Mouse (Mus musculus) olfactory bulb, adult 2 months (tissue): ENCODE data around the gene Vmn1r143. TPM values are rescaled to one million over a fixed set of nuclear protein-coding genes. Genes with fewer than 3 reads are reported as not detected.
"Not testable (repeated sequence)": the region's sequence is repeated elsewhere in the genome, so short reads cannot be mapped to it uniquely, and the experiment has no call there.

Experiments used
- H3K27ac ChIP-seq: fragments of 200-500 bp; 2 replicates; pipeline ENCODE4 v1.5.1; 2012; ENCODE audit warnings: low read depth, low read length; ENCODE audit not compliant: insufficient read depth
- H3K4me1 ChIP-seq: fragments of 200-500 bp; 2 replicates; pipeline ENCODE4 v1.6.1; 2012; ENCODE audit warnings: low read length; ENCODE audit not compliant: control insufficient read depth, insufficient read depth
- H3K4me3 ChIP-seq: fragments of 200-500 bp; 2 replicates; pipeline ENCODE4 v1.5.1; 2012; ENCODE audit warnings: mild to moderate bottlenecking, low read depth, low read length, moderate library complexity; ENCODE audit not compliant: insufficient read depth
- WGBS: fragments of 180-500 bp; shearing (Covaris S2); methylation state at CpG from one replicate; pipeline ENCODE4 v1.1.7; 2018; 5-methylcytosine and 5-hydroxymethylcytosine counted together
- polyA plus RNA-seq: library from polyadenylated mRNA; stranded (reverse); fragments of >200 nt; gene quantifications from 2 replicates; pipeline ENCODE4 v1.2.4, GENCODE M21; 2012; ENCODE audit warnings: low replicate concordance; ENCODE audit not compliant: missing spikeins, insufficient read depth, insufficient read length

Gene Vmn1r143
- polyA plus RNA-seq, result not detected in 2 replicates

DNA sequence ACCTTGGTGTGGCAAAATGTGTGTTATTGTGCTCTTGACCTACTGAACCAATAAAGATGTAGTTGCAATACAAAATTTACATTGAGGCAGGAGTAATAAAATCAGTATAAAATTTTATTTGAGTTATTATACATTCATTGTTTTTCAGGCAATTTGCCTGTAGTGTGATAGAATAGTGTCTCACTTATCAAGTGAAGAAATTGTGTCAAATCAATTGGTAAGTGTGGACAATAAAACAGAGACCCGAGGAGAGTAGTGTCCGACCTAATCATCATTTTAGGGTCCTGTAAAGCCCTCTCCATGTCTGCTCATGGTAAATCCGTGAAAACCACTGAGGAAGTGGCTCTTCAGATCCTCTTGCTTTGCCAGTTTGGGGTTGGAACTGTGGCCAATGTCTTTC lies at the start of gene Vmn1r143:
Vmn1r143 (plus strand) TSS at position 301 of the 400 bp plus-strand sequence.
- not testable (repeated sequence) for H3K4me3 ChIP-seq, H3K4me1 ChIP-seq, H3K27ac ChIP-seq
- no CpG with 5 or more reads among the region's 3 CpGs for WGBS

DNA sequence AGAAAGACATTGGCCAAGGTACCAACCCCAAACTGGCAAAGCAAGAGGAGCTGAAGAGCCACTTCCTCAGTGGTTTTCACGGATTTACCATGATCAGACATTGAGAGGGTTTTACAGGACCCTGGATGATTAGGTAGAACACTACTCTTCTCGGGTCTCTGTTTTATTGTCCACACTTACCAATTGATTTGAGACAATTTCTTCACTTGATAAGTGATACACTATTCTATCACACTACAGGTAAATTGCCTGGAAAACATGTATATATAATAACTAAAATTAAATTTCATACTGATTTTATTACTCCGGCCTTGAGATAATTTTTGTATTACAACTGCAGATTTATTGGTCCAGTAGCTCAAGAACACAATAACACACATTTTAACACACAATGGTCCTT lies 25.2 kb upstream of the Vmn1r143 start, which contains the start of gene Vmn1r142:
Vmn1r142 (minus strand) TSS at position 101 of the 400 bp plus-strand sequence.
- H3K27ac ChIP-seq, H3K4me1 ChIP-seq, H3K4me3 ChIP-seq: not testable (repeated sequence)
- no CpG with 5 or more reads among the region's 3 CpGs for whole genome bisulfite sequencing

DNA sequence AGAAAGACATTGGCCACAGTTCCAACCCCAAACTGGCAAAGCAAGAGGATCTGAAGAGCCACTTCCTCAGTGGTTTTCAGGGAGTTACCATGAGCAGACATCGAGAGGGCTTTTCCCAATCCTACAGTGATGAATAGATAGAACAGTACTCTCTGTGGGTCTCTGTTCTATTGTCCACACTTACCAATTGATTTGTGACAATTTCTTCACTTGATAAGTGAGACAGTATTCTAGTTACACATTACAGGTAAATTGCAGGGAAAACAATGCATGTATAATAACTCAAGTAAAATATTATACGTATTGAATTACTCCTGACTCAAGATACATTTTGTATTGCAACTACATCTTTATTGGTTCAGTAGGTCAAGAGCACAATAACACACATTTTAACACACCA lies 12.0 kb downstream of the Vmn1r143 start, which contains the start of gene Gm8653:
Gm8653 (minus strand) TSS at position 101 of the 400 bp plus-strand sequence.
- no CpG with 5 or more reads among the region's 2 CpGs for WGBS
- not testable (repeated sequence) for H3K4me1 ChIP-seq, H3K4me3 ChIP-seq, H3K27ac ChIP-seq

DNA sequence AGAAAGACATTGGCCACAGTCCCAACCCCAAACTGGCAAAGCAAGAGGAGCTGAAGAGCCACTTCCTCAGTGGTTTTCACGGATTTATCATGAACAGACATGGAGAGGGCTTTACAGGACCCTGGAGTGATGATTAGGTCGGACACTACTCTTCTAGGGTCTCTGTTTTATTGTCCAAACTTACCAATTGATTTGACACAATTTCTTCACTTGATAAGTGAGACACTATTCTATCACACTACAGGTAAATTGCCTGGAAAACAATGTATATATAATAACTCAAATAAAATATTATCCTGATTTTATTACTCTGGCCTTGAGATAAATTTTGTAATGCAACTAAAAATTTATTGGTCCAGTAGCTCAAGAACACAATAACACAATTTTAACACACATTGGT lies 40.2 kb downstream of the Vmn1r143 start, which contains the start of gene Gm8453:
Gm8453 (minus strand) TSS at position 101 of the 400 bp plus-strand sequence.
- H3K4me1 ChIP-seq, H3K27ac ChIP-seq, H3K4me3 ChIP-seq: not testable (repeated sequence)
- 16% methylated on average over 2 of the region's 2 CpGs for WGBS

Other genes starting within 250 kb of the Vmn1r143 start
- not detected in 2 replicates for gene Vmn1r137, start 194.8 kb upstream of the Vmn1r143 start, polyA plus RNA-seq
- gene Vmn1r138, start 160.5 kb upstream of the Vmn1r143 start, polyA plus RNA-seq, result not detected in 2 replicates
- gene Gm6176, start 133.1 kb upstream of the Vmn1r143 start, polyA plus RNA-seq, result not detected in 2 replicates
- gene Vmn1r139, start 120.3 kb upstream of the Vmn1r143 start, polyA plus RNA-seq, result not detected in 2 replicates
- gene Gm16451, start 71.1 kb upstream of the Vmn1r143 start, polyA plus RNA-seq, result not detected in 2 replicates
- gene Gm10666, start 54.6 kb upstream of the Vmn1r143 start, polyA plus RNA-seq, result not detected in 2 replicates
- gene Vmn1r142, start 25.3 kb upstream of the Vmn1r143 start, polyA plus RNA-seq, result not detected in 2 replicates
- gene Gm8653, start 11.9 kb downstream of the Vmn1r143 start, polyA plus RNA-seq, result not detected in 2 replicates
- gene Gm8453, start 40.1 kb downstream of the Vmn1r143 start, polyA plus RNA-seq, result not detected in 2 replicates
- gene Gm4187, start 140.3 kb downstream of the Vmn1r143 start, polyA plus RNA-seq, result not detected in 2 replicates
- not detected in 2 replicates for gene Gm8660, start 181.7 kb downstream of the Vmn1r143 start, polyA plus RNA-seq
- gene Vmn1r148, start 224.2 kb downstream of the Vmn1r143 start, polyA plus RNA-seq, result not detected in 2 replicates
- not detected in 2 replicates for gene Vmn1r149, start 248.9 kb downstream of the Vmn1r143 start, polyA plus RNA-seq